Mouse (Mus musculus) C2C12 (cell line): Measurements from ENCODE around the gene Trub2. TPM values are rescaled to one million over a fixed set of nuclear protein-coding genes. Genes with fewer than 3 reads are reported as not detected.

ENCODE experiments used
- H3K27me3 ChIP-seq: one replicate; pipeline ENCODE4 v1.6.1; 2011; ENCODE audit not compliant: control insufficient read depth, insufficient read depth, insufficient read length
- H3K36me3 ChIP-seq: one replicate; pipeline ENCODE4 v1.6.1; 2011; ENCODE audit not compliant: control insufficient read depth, insufficient read depth
- H3K4me3 ChIP-seq: one replicate; pipeline ENCODE4 v1.5.1; 2011; ENCODE audit warnings: mild to moderate bottlenecking, control low read depth; ENCODE audit not compliant: poor library complexity, insufficient read depth, severe bottlenecking
- H3K79me2 ChIP-seq: one replicate; pipeline ENCODE4 v1.6.1; 2011; ENCODE audit not compliant: control insufficient read depth, insufficient read depth
- H3K79me3 ChIP-seq: one replicate; pipeline ENCODE4 v1.6.1; 2011; ENCODE audit warnings: low read depth, control low read depth
- H3ac ChIP-seq: one replicate; pipeline ENCODE3; 2011; ENCODE audit warnings: low read depth; ENCODE audit not compliant: control insufficient read depth, insufficient read length
- CEBPB ChIP-seq: IDR thresholded peaks from one replicate; pipeline ENCODE4 v1.6.1; 2011; ENCODE audit warnings: low read depth, mild to moderate bottlenecking, control low read depth, moderate library complexity
- CTCF ChIP-seq: IDR thresholded peaks from one replicate; pipeline ENCODE4 v1.5.1; 2011; ENCODE audit not compliant: control insufficient read depth, insufficient read depth, insufficient read length
- FOSL1 ChIP-seq: IDR thresholded peaks from one replicate; pipeline ENCODE4 v1.8.0; 2011; ENCODE audit warnings: mild to moderate bottlenecking, low read length; ENCODE audit not compliant: poor library complexity, insufficient read depth, severe bottlenecking
- MAX ChIP-seq: IDR thresholded peaks from one replicate; pipeline ENCODE4 v1.6.1; 2011; ENCODE audit warnings: mild to moderate bottlenecking, control low read depth
- MYOD1 ChIP-seq: IDR thresholded peaks from one replicate; pipeline ENCODE4 v1.6.1; 2011; ENCODE audit warnings: low read depth; ENCODE audit not compliant: control insufficient read depth, insufficient read length
- MYOG ChIP-seq: IDR thresholded peaks from one replicate; pipeline ENCODE4 v1.6.1; 2011; ENCODE audit not compliant: control insufficient read depth, insufficient read length; ENCODE audit errors: extremely low read depth
- USF1 ChIP-seq: IDR thresholded peaks from one replicate; pipeline ENCODE4 v1.6.1; 2011; ENCODE audit warnings: low read depth, mild to moderate bottlenecking, control low read depth, moderate library complexity
- polyA plus RNA-seq: library from polyadenylated mRNA; unstranded; fragments of >200 nt; fragmentation: generic; extraction: Trizol; gene quantifications from one replicate; pipeline ENCODE4 v1.2.1, GENCODE M21; 2012; ENCODE audit warnings: missing spikeins

The Trub2 gene
- polyA plus RNA-seq, 1 experiment: 55.0 TPM

GRCm38 (mm10) chr2:29748499-29748898, 39.8 kb downstream of the Trub2 start:
- no peak overlapping the region for H3ac ChIP-seq
- peaks cover 54% of the 10 kb centered on the region for H3K27me3 ChIP-seq
- TF ChIP-seq MYOD1 (no peak), CTCF (no peak), USF1 (no peak), FOSL1 (no peak), MAX (no peak), CEBPB (no peak)
- no peaks in the 10 kb centered on the region for H3K36me3 ChIP-seq
- H3K79me3 ChIP-seq: no peaks in the 10 kb centered on the region
- H3K79me2 ChIP-seq: no peaks in the 10 kb centered on the region
- H3K4me3 ChIP-seq: no peak overlapping the region

GRCm38 (mm10) chr2:29747852-29748251, 40.5 kb downstream of the Trub2 start:
- Histone ChIP-seq H3K27me3 (peaks cover 49% of the 10 kb centered on the region), H3K36me3 (no peaks in the 10 kb centered on the region), H3K4me3 (no peak overlapping the region), H3ac (no peak overlapping the region), H3K79me3 (no peaks in the 10 kb centered on the region), H3K79me2 (no peaks in the 10 kb centered on the region)
- no peak for TF ChIP-seq USF1
- TF ChIP-seq CEBPB: no peak
- TF ChIP-seq MYOG: no peak

GRCm38 (mm10) chr2:29747188-29747782, 41.0 kb downstream of the Trub2 start:
- peaks cover 44% of the 10 kb centered on the region for H3K27me3 ChIP-seq

GRCm38 (mm10) chr2:29744256-29744655, 44.0 kb downstream of the Trub2 start:
- Histone ChIP-seq H3K79me2 (no peaks in the 10 kb centered on the region), H3K4me3 (no peak overlapping the region), H3K27me3 (peaks cover 20% of the 10 kb centered on the region), H3ac (no peak overlapping the region), H3K36me3 (no peaks in the 10 kb centered on the region), H3K79me3 (no peaks in the 10 kb centered on the region)
- TF ChIP-seq MYOG (no peak), FOSL1 (no peak), USF1 (no peak), MAX (no peak)

More at GRCm38 (mm10) chr2:29747188-29747782, 41.0 kb downstream of the Trub2 start:
- H3ac ChIP-seq: no peak overlapping the region
- no peaks in the 10 kb centered on the region for H3K79me2 ChIP-seq
- TF ChIP-seq FOSL1 (no peak), CTCF (no peak), MYOD1 (no peak), MAX (no peak), MYOG (no peak), USF1 (no peak), CEBPB (no peak)
- H3K36me3 ChIP-seq: no peaks in the 10 kb centered on the region
- no peak overlapping the region for H3K4me3 ChIP-seq
- no peaks in the 10 kb centered on the region for H3K79me3 ChIP-seq

- Histone ChIP-seq H3K36me3 (peaks cover 22% of the 10 kb centered on the region), H3K4me3 (no peak overlapping the region), H3K27me3 (peaks cover 1% of the 10 kb centered on the region), H3K79me3 (no peaks in the 10 kb centered on the region), H3ac (no peak overlapping the region), H3K79me2 (no peaks in the 10 kb centered on the region)
- no peak for TF ChIP-seq FOSL1
- TF ChIP-seq MYOD1: no peak
- no peak for TF ChIP-seq USF1
- TF ChIP-seq MYOG: no peak
- no peak for TF ChIP-seq MAX
- no peak for TF ChIP-seq CTCF
Measured at GRCm38 (mm10) chr2:29741207-29741606, 47.1 kb downstream of the Trub2 start.

- no peak overlapping the region for H3ac ChIP-seq
- no peak overlapping the region for H3K4me3 ChIP-seq
- TF ChIP-seq CTCF (no peak), USF1 (no peak), MYOG (no peak), MYOD1 (no peak), FOSL1 (no peak), CEBPB (no peak), MAX (no peak)
- no peaks in the 10 kb centered on the region for H3K27me3 ChIP-seq
- H3K79me3 ChIP-seq: no peaks in the 10 kb centered on the region
- H3K36me3 ChIP-seq: peaks cover 37% of the 10 kb centered on the region
- no peaks in the 10 kb centered on the region for H3K79me2 ChIP-seq
Measured at GRCm38 (mm10) chr2:29739368-29739767, 48.9 kb downstream of the Trub2 start.
